Mouse (Mus musculus): ENCODE data around the gene Arpp21.
A peak's percentile ranks its signal among the peaks of the same experiment; 100 is the strongest.

The Arpp21 gene

DNA sequence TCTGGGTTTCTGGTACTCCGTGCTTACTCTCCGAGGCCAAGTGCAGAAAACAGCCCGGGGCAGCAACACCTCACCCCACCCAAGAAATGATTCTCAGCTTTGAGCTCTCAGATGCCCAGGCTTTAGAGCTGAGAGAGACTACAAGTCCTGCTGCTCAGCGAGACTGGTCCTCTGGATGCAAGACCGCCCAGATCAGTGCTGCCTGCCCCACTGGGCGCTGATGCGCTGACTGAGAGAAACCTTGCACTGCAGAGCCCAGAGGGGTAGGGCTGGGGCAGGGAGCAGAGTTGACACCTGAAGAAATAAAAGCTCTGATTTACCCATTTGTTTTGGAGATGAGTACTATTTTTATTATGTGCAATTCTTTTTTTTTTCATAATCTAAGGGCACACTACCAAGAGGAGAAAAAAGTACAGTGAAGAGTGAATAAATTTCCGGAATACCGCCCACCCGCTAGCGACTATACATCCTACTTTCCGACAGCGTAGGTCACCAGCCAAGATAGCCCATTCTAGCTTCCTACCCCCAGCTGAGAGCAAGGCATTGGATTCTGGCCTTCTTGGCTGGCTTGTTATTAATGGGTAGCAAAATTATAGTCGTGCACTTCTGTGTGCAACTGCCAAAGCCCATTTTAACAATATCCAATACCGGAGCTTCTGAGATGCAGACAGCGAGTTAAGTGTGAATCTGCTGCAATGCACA, at the start of gene Arpp21:
Arpp21 (minus strand) TSS at position 243 of the 702 bp plus-strand sequence.
- peak; percentile 52 for DNase-seq

DNA sequence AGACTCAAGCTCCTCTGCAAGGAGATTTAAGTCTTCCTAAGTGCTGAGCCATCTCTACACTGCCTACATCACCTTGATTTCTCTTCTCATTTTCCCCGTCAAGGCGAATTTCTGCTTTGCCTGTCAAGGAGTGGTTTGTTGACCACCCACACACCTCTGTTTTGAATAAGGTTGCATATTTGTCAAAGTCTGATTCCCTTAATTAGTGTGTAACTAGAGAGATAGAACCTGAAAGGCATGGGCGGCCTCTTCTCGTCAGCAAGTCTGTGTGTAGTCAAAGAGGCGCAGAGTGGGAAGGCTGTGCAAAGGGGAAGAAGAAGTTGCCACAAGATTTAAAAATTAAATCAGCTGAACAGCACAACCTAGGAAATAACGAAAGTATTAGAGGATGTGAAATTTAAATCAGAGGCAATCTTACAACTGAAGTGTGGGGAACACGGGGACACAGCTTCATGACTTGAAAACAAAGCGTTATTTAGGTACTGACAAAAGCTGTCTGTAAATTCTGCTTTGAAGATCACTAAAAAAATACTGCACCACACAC, 36.8 kb upstream of the Arpp21 start:
- no peak for DNase-seq

DNA sequence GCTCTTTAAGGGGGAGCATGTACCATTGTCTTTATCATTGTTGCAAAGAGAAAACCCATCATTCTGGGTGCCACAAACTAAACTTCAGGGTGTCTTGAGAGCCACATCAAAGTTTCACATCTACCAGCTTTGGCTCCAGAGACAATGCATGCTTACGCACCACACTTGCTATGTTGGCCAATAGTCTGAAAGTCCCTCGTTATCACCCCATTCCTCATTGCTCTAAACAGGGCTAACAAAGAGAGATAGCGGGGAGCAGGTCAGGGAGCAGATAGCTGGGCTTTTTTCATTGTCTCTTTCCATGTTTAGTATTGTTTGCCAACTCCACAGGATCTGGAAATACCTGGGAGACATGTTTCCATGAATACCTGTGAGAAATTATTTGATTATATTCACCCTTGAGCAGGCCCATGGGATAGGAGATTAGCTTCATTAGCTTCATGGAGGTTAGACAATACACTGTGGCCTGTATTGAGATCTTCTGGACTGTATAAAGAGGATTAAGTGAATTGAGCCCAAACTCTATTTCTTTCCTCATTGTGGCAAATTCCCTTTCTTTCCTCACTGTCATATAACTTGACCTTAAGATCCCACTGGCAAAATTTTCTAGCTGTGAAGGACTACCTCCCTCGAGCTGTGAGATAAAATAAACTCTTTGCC, 29.4 kb upstream of the Arpp21 start:
- DNase-seq: no peak

DNA sequence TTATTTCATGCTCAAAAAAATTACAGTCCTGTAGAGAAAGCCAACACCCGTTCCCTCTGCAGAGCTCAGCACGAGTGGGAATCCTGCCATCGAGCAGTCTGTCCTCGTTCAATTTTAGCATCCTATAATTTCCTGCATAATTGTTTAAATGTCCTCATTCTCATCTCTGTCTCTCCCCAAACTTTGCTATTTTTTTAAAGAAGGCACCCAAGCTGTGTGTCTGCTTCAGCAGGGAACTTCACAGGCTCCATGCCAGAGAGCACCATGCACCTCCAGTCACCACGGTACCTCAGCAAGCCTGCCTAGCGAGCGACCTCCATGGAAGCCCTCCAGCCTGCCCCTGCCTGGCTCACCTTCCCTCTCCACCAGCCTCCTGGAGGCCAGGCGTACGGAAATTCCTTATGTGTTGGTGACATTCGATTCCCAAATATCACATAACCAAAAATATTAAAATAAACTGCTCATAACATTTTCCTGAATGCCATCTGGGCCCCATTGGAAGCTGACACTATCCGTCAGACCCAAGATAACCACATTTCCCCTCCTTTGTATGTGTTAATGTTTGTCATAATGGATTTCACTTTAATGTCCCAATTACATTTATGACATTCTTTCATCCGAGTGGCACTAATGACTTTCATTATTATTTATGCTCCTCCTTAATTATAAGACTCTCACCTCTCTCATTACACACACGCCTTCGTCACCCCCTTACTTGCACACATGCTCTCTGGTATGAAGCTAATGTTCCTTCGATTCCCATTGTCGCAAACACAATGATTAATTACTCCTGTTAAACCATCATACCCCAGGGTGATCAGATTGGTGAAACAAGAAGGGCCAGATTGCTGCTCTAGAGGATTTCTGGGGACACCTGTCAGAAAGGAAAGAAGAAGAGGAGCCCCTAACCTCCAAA, 26.5 kb upstream of the Arpp21 start:
- peak; percentile 74 for DNase-seq

DNA sequence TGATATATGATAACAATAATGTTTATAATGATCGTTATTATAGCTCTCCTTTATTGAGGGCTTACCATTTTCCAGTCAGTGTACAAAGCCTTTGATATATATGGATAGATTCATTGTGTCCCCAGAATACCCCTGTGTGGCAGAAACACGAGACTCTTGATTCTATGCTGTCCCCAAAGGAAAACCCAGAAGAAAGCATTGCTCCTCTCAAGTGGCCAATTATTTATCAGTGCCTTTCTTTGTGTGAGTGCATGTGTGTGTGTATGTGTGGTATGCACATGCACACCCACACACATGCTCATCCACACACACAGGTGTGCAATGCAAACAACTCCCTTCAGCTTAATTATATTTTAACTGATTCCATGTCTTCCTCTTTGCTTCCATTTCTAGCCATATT, 25.8 kb upstream of the Arpp21 start:
- DNase-seq: no peak

DNA sequence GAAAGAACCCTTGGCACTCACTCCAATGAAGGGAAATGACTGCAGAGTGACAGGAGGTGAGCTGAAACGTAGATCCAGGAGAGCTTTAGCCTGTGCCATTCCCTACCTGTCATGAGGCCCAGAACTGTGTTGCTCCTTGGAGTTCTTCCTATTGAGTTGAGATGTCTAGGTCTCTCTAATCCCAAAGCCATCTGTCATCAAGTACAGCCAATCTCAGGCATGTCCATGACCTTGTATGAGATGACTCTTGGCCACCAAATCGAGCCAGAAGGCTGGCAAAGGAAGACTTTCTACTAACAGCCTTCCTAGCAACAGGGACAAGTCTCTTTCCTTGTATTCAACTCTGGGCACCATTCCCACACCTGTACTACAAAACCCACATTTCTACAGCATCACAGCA, 25.0 kb upstream of the Arpp21 start:
- DNase-seq: no peak

DNA sequence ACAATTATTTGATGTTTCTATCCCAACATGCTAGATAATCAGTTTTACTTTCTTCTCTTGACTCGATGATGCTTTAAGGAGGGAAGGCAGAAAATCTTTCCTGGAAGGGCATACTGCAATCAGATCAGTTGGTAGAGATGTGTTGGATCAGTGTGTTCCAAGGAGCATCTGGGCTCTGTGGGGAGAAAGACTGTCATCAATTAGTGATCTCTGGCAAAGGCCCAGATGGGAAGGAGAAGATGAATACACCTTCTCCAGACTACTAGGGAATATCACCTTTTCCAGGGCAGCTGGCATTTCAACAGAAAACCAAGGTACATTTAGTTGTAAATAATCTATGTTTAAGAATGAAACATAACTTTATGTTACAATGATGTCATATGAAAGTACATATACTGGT, 22.8 kb upstream of the Arpp21 start:
- no peak for DNase-seq

DNA sequence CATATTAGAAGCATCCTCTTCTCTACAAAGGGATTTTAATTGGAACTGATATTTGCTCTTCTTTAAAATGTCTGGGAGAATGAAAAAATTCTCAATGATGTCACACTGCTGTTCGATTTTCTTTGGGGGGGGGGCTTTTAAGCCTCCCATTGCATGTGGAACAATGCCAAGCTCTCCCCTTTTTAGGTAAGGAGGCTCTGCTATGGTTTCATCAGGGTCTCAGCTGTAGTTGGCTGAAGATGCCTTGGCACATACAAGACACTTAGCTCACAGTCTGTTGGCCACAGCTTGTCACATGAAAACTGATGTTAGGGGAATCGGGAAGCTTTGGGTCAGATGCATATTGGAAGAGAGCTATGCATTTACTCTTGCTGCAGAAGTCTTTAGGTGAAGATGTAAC, 20.2 kb upstream of the Arpp21 start:
- DNase-seq: no peak

DNA sequence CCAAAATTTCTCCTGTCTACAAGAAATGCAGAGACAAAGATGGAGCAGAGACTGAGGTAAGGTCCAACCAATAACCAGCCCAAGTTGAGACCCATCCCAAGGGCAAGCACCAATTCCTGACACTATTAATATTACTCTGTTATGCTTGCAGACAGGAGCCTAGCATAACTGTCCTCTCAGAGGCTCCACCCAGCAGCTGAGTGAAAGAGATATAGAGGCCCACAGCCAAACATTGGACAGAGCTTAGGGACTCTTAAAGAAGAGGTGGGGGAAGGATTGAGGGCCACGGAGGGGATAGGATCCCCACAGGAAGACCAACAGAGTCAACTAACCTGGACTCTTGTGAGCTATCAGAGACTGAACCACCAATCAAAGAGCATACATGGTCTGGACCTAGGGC, 18.0 kb upstream of the Arpp21 start:
- no peak for DNase-seq

DNA sequence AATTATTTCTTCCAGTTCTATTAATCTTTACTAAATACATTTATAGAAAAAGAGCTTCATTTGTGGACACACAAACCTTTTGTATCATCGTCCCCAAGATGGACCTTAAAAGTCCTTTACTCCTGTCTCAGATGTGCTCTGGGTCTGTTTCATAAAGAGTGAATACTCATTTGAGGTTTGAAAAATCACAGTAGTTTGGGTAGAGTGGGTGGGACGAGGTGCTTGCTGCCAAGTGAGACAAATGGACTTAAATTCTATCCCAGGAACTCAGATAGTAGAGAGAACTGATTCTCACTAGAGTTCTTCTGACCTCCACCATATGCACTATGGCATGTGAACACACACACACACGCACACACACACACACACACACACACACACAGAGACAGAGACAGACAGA, 16.1 kb upstream of the Arpp21 start:
- DNase-seq: no peak

DNA sequence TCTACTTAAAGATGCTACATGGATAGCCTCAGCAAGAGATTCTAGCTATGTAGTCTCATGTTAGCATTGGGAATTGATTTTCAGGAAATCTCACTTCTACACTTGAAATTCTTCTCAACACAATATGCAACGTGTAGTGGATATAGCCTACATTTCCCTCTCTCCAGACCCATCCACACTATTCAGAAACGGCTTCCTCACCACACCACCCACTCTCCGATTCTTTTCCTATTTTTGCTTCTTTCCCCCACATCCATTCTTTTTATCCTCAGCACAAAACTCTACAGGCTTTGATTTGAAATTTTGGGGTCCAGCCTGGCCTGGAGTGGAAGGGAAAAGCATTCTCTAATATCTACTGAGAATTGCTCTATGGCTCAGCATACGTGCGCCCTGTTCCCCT, 15.6 kb upstream of the Arpp21 start:
- no peak for DNase-seq

DNA sequence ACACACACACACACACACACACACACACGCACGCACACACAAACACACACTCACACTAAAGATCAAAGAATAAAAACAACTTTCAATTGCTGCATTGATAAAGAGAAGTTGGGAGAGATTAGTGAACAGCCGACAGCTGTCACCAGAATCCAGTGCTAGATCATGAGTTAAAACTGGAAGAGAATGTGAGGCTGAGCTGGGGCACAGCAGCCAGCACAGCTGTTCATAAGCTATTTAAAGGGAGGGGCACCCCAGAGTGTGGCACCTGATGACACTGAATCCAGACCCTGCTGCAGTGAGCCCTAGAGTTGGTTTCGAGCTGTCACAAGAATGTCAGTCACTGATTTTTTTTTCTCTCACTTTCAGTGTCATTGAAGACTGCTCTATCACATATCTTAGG, 14.0 kb upstream of the Arpp21 start:
- no peak for DNase-seq

DNA sequence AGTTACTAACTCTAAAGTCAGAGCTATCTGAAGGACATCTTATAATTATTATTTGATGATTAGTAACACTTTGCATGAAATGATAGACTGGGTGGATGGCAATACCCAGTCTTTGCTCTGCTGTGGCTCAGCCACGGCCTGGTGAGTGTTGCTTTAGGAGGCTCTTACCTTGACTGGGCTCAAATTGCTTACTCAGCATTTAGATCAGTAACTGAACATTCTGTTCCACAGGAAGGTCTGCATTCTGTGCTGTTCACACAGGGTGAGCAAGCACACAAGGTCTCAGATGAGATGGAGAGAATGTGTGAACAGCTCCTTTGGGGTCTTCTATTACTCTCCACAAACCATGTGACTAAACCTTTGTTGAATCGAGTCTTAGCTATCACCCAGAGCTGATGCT, 11.4 kb upstream of the Arpp21 start:
- no peak for DNase-seq

DNA sequence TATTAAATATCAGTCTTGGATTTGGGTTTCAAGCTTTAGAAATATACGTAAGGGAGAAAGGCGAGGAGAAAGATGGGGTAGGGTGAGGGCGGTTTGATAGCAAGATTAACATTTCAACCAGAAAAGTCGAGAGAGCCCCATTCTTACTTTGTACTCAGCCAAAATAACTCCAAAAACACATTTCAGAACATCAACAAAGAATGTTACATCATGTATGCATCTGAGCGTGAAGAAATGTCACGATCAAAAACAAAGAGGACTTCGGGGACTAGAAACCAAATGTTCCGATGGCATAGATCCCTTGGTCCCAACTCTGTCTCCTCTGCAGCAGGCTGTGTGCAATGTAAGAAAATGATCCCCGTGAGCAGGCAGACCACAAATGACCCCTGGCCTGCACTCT, 2.4 kb upstream of the Arpp21 start:
- no peak for DNase-seq

DNA sequence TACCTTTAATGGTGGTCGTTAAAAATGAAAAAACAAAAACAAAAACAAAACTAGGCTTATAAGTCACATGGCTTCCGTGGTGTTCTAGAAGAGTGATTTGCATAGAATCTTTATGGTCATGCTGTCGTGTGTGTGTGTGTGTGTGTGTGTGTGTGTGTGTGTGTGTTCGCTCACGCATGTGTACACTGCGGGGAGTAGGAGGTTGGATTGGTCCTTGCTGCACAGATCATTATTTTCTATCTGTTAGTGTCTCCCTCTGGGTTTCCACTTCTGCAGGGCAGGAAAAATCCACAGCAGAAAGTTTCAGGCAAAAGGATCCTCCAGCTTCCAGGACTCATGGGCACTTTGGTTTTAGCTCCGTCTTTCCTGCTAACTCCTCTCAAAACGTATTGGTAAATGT, 813 bp upstream of the Arpp21 start:
- no peak for DNase-seq

DNA sequence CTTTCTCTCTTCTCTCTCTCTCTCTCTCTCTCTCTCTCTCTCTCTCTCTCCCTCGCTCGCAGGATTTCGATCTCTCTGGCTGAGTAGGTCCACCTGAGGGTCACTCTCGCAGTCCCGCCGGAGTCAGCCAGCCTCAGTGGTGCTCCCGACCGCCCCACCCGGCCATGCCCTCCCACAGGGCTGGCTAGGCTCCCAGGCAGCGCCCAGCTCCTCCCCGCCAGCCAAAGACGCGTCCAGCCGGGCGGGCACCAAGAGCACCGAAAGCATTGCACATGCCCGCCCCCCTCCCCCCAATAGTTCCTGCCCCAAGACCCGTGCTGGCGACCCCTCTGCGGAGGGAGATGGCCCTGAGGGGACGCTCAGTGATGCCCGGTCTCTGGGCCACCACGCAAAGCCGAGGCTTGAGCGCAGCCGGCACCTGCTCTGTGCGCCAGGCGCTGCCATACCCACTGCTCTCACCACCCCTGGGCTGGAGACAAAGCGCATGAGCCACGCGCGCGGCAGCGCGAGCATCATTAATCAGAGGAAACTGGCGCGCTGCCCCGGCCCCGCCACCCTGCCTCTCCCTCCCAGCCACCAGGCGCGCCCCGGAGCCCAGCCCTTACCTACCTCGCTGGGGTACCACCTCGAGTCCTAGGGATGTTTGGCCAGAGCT, 570 bp downstream of the Arpp21 start:
- peak; percentile 86 for DNase-seq

DNA sequence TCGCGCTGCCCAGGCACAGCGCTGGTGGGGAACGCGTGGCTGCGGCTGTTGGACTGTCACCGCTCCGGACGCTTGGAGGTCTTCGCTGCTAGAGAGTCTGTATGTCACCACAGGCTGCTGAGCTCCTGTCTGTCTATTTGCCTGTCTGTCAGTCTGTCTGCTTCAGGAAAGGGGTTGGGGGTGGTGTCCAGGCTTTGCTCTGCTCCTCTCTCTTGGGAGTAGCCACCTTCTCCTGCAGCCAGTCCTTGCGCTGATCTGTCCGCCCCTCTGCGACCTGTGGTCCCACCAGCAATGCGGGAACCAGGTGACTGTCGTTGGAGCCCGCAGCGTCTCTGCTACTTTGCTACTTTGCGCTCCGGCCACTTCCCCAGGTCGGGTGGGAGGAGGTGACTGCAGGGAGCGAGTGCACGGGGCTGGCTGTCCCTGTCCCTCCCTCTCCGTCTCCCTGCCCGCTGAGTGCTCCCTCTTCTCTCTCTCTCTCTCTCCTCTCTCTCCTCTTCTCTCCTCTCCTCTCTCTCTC, 1.2 kb downstream of the Arpp21 start:
- DNase-seq: peak; percentile 47

DNA sequence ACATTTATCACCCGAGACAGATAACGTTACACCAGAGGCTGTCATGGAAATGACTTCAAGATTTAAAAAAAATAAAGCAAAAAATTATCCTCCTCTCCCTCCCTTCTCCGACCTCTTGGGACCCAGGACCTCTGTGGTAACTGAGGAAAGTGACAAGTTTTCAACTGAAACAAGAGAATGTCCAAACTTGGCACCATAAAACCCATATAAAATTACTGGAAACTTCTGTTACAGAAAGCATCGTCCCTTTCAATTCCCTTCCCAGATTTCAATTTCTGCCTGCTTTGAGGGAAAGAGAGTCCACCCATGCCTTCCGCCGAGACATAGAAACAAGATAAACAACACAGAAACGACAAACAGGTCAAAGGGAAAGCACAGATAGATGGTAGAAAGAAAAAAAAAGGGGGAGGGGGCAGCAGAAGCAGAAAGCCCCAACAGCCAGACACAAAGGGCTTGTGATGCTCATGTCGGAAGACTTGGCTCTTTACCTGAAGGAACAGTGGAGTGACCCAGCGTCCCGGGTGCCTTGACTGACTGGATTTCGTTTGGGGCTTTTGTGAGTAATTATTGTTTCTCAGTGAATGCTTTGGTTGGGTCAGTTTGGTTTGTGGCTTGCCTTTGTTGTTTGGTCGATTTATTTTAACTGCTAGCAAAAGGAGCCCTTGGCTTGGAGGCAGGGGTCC, 1.8 kb downstream of the Arpp21 start:
- DNase-seq: no peak

DNA sequence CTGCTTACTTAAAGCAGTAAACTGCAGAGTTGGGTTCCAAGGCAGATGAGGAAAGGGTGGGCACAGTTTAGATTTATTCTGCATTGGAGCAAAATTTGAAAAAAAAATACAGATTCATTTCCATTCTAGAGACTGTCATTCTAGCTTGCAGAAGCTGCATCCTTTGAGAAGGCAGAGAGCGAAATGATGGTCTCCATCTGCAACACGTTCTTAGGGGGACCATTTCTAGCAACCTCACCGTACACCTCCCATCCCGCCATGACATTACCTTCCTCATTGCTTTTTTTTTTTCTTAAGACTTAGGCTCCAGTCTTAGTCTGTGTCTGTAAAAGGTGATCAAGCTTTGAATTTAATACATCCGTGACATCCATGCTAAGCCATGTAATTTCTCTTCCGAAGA, 2.4 kb downstream of the Arpp21 start:
- no peak for DNase-seq

DNA sequence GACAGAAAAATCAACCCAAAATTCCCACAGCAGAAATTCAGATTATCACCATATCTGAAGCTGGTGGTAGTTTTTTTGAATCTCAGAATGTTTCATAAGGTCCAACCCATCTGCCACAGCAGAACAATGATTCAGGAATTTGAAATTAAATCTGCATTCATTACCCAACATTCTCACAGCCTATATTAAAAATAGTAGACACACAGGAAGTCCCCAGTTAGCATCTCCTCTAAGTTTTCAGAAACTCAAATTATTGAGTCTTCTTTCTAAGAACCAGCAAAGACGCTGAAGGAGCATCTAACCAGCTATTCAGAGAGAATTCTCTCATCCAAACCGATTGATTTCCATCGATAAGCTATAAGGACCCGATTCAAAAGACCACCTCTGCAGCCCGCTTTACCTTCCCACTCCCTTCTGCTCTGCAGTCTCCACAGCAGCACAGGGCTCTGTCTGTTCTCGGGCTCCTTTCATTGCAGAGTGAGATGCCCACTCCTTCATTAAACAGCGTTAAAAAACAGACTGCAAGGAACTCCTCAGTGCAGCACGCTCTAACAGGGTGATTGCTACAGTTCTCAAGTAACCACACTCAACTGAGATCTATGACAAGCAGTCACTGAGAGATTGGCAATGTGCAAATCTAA, 3.7 kb downstream of the Arpp21 start:
- no peak for DNase-seq

DNA sequence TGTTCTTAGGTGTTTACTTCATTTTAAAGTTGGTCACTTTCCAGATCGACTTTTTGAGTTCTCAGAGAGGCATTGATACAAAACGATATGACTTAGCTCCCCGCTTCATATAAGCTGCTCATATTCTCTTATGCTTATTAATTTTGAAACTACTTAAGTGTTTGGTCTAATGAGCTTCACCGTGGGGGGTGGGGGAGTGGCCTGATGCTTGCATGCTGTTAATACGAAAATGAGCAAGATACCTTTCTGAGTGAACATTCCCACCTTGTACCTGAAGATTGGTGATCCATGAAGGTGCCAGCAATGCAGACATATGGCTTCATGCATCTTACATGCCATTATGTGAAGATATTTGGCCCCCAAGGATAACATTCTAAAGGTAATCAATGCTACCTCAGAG, 4.4 kb downstream of the Arpp21 start:
- DNase-seq: no peak
